Mouse (Mus musculus) embryo, embryonic 10 days (tissue): Measurements from ENCODE around the gene Trpm6.

Source experiments
- DNase-seq: peaks from one replicate; pipeline ENCODE4 v3.0.0-alpha.2; 2015; ENCODE audit warnings: low spot score

Gene Trpm6

GRCm38 (mm10) chr19:18771048-18771447 is 21.3 kb downstream of the Trpm6 start:
- no peak for DNase-seq

GRCm38 (mm10) chr19:18771561-18771960 is 21.8 kb downstream of the Trpm6 start:
- DNase-seq = no peak

- no peak for DNase-seq
These were observed 23.2 kb downstream of the Trpm6 start for GRCm38 (mm10) chr19:18772888-18773488.

GRCm38 (mm10) chr19:18774085-18774484 is 24.3 kb downstream of the Trpm6 start:
- DNase-seq = no peak

- DNase-seq = no peak
These were observed 49.9 kb downstream of the Trpm6 start for GRCm38 (mm10) chr19:18799646-18800045.

- DNase-seq = no peak
These were observed 61.5 kb downstream of the Trpm6 start for GRCm38 (mm10) chr19:18811264-18811663.

- DNase-seq = no peak
These were observed 65.4 kb downstream of the Trpm6 start for GRCm38 (mm10) chr19:18815170-18815569.

- no peak for DNase-seq
These were observed 67.6 kb downstream of the Trpm6 start for GRCm38 (mm10) chr19:18817425-18817824.

- no peak for DNase-seq
These were observed 78.8 kb downstream of the Trpm6 start for GRCm38 (mm10) chr19:18828601-18829000.

GRCm38 (mm10) chr19:18831196-18831595 is 81.4 kb downstream of the Trpm6 start:
- no peak for DNase-seq

GRCm38 (mm10) chr19:18834971-18835370 is 85.2 kb downstream of the Trpm6 start:
- peak; percentile 79 for DNase-seq

GRCm38 (mm10) chr19:18841789-18842562 is 92.2 kb downstream of the Trpm6 start:
- DNase-seq = no peak

GRCm38 (mm10) chr19:18842626-18843025 is 92.8 kb downstream of the Trpm6 start:
- DNase-seq = no peak

- DNase-seq = no peak
These were observed 96.6 kb downstream of the Trpm6 start for GRCm38 (mm10) chr19:18846336-18846735.

- DNase-seq = no peak
These were observed 118.5 kb downstream of the Trpm6 start for GRCm38 (mm10) chr19:18868311-18868710.

- DNase-seq = peak; percentile 14
These were observed 123.2 kb downstream of the Trpm6 start for GRCm38 (mm10) chr19:18872792-18873569.

GRCm38 (mm10) chr19:18873709-18874644 is 124.2 kb downstream of the Trpm6 start:
- peak; percentile 62 for DNase-seq

GRCm38 (mm10) chr19:18879264-18879663 is 129.5 kb downstream of the Trpm6 start:
- DNase-seq = no peak

GRCm38 (mm10) chr19:18881162-18881561 is 131.4 kb downstream of the Trpm6 start:
- no peak for DNase-seq

GRCm38 (mm10) chr19:18887646-18888407 is 138.0 kb downstream of the Trpm6 start:
- peak; percentile 6 for DNase-seq
